Mouse (Mus musculus): ENCODE data around the gene Plxnb1. TPM values are rescaled to one million over a fixed set of nuclear protein-coding genes. Genes with fewer than 3 reads are reported as not detected.

Plxnb1 gene
- polyA plus RNA-seq, 1 experiment from 2014 or later, result 19.9 TPM

- no peak for ATAC-seq (ENCODE audit: low read depth)
- Histone ChIP-seq H3K9me3 (no peaks in the 10 kb centered on the region), H3K27me3 (no peaks in the 10 kb centered on the region), H3K4me3 (no peak overlapping the region), H3K27ac (replicated peaks) (no peak overlapping the region), H3K4me1 (replicated peaks) (peaks cover 12% of the 10 kb centered on the region), H3K4me2 (no peak overlapping the region), H3K9ac (no peak overlapping the region), H3K36me3 (peaks cover 98% of the 10 kb centered on the region)
- WGBS, result 91% methylated on average over 4 of the region's 4 CpGs
Observed at GRCm38 (mm10) chr9:109111101-109111500, 15.9 kb downstream of the Plxnb1 start.

GRCm38 (mm10) chr9:109111591-109111990, 16.4 kb downstream of the Plxnb1 start:
- Histone ChIP-seq H3K36me3 (peaks cover 98% of the 10 kb centered on the region), H3K4me2 (no peak overlapping the region), H3K27me3 (no peaks in the 10 kb centered on the region), H3K9ac (no peak overlapping the region), H3K9me3 (no peaks in the 10 kb centered on the region), H3K4me3 (no peak overlapping the region), H3K4me1 (replicated peaks) (peaks cover 7% of the 10 kb centered on the region), H3K27ac (replicated peaks) (no peak overlapping the region)
- no peak for ATAC-seq (ENCODE audit: low read depth)
- 93% methylated on average over 9 of the region's 9 CpGs for WGBS

- H3K27me3 ChIP-seq, result no peaks in the 10 kb centered on the region
- no peak for ATAC-seq (ENCODE audit: low read depth)
- no peak overlapping the region for H3K9ac ChIP-seq
- no peak overlapping the region for H3K4me3 ChIP-seq
- no peaks in the 10 kb centered on the region for H3K4me1 ChIP-seq (replicated peaks)
- H3K9me3 ChIP-seq, result no peaks in the 10 kb centered on the region
- H3K27ac ChIP-seq (replicated peaks), result no peak overlapping the region
- 92% methylated on average over 8 of the region's 8 CpGs for WGBS
- H3K36me3 ChIP-seq, result peaks cover 100% of the 10 kb centered on the region
- no peak overlapping the region for H3K4me2 ChIP-seq
Observed at GRCm38 (mm10) chr9:109113331-109113730, 18.1 kb downstream of the Plxnb1 start.

- 94% methylated on average over 11 of the region's 11 CpGs for WGBS
- ATAC-seq (ENCODE audit: low read depth), result no peak
Observed at GRCm38 (mm10) chr9:109114276-109114675, 19.1 kb downstream of the Plxnb1 start.

GRCm38 (mm10) chr9:109114871-109115270, 19.7 kb downstream of the Plxnb1 start:
- WGBS, result 88% methylated on average over 7 of the region's 7 CpGs
- no peaks in the 10 kb centered on the region for H3K27me3 ChIP-seq

More at GRCm38 (mm10) chr9:109114276-109114675, 19.1 kb downstream of the Plxnb1 start:
- no peaks in the 10 kb centered on the region for H3K4me1 ChIP-seq (replicated peaks)
- H3K9ac ChIP-seq, result no peak overlapping the region
- peaks cover 100% of the 10 kb centered on the region for H3K36me3 ChIP-seq
- no peak overlapping the region for H3K4me2 ChIP-seq
- no peaks in the 10 kb centered on the region for H3K9me3 ChIP-seq
- no peak overlapping the region for H3K4me3 ChIP-seq
- H3K27me3 ChIP-seq, result no peaks in the 10 kb centered on the region
- no peak overlapping the region for H3K27ac ChIP-seq (replicated peaks)

GRCm38 (mm10) chr9:109116205-109116604, 21.0 kb downstream of the Plxnb1 start:
- WGBS, result 94% methylated on average over 10 of the region's 10 CpGs
- Histone ChIP-seq H3K9ac (no peak overlapping the region), H3K4me3 (no peak overlapping the region), H3K4me1 (replicated peaks) (no peaks in the 10 kb centered on the region), H3K27ac (replicated peaks) (no peak overlapping the region), H3K36me3 (peaks cover 93% of the 10 kb centered on the region), H3K4me2 (no peak overlapping the region), H3K9me3 (no peaks in the 10 kb centered on the region), H3K27me3 (no peaks in the 10 kb centered on the region)
- ATAC-seq (ENCODE audit: low read depth), result no peak

More at GRCm38 (mm10) chr9:109114871-109115270, 19.7 kb downstream of the Plxnb1 start:
- Histone ChIP-seq H3K9me3 (no peaks in the 10 kb centered on the region), H3K4me1 (replicated peaks) (no peaks in the 10 kb centered on the region), H3K36me3 (peaks cover 100% of the 10 kb centered on the region), H3K4me3 (no peak overlapping the region), H3K9ac (no peak overlapping the region), H3K27ac (replicated peaks) (no peak overlapping the region), H3K4me2 (no peak overlapping the region)
- no peak for ATAC-seq (ENCODE audit: low read depth)

- no peak overlapping the region for H3K27ac ChIP-seq (replicated peaks)
- H3K4me1 ChIP-seq (replicated peaks), result no peaks in the 10 kb centered on the region
- peaks cover 74% of the 10 kb centered on the region for H3K36me3 ChIP-seq
- no peak overlapping the region for H3K9ac ChIP-seq
- H3K9me3 ChIP-seq, result no peaks in the 10 kb centered on the region
- WGBS, result 98% methylated on average over 4 of the region's 4 CpGs
- no peak overlapping the region for H3K4me2 ChIP-seq
- H3K27me3 ChIP-seq, result no peaks in the 10 kb centered on the region
- 0 out of 2 replicates have a peak, but pooled peaks have one; percentile 10 for ATAC-seq (ENCODE audit: low read depth)
- H3K4me3 ChIP-seq, result no peak overlapping the region
Observed at GRCm38 (mm10) chr9:109118106-109118505, 22.9 kb downstream of the Plxnb1 start.

GRCm38 (mm10) chr9:109119571-109119970, 24.4 kb downstream of the Plxnb1 start:
- WGBS, result 94% methylated on average over 9 of the region's 9 CpGs
- Histone ChIP-seq H3K36me3 (peaks cover 60% of the 10 kb centered on the region), H3K9ac (no peak overlapping the region), H3K27ac (replicated peaks) (no peak overlapping the region), H3K27me3 (no peaks in the 10 kb centered on the region), H3K4me2 (no peak overlapping the region), H3K4me3 (no peak overlapping the region), H3K4me1 (replicated peaks) (peaks cover 4% of the 10 kb centered on the region; the same call in 1 of the 2 replicates), H3K9me3 (no peaks in the 10 kb centered on the region)
- no peak for ATAC-seq (ENCODE audit: low read depth)

- ATAC-seq (ENCODE audit: low read depth), result no peak
- H3K27ac ChIP-seq (replicated peaks), result no peak overlapping the region
- WGBS, result 89% methylated on average over 6 of the region's 6 CpGs
Observed at GRCm38 (mm10) chr9:109120956-109121355, 25.8 kb downstream of the Plxnb1 start.

GRCm38 (mm10) chr9:109122553-109123085, 27.4 kb downstream of the Plxnb1 start:
- Histone ChIP-seq H3K4me3 (no peak overlapping the region), H3K27me3 (no peaks in the 10 kb centered on the region), H3K4me2 (no peak overlapping the region), H3K36me3 (peaks cover 29% of the 10 kb centered on the region), H3K4me1 (replicated peaks) (peaks cover 4% of the 10 kb centered on the region; the same call in 1 of the 2 replicates), H3K27ac (replicated peaks) (no peak overlapping the region), H3K9ac (no peak overlapping the region), H3K9me3 (no peaks in the 10 kb centered on the region)
- ATAC-seq (ENCODE audit: low read depth), result no peak; the same call in 1 of the 2 replicates
- 50% methylated on average over 2 of the region's 2 CpGs for WGBS

More at GRCm38 (mm10) chr9:109120956-109121355, 25.8 kb downstream of the Plxnb1 start:
- Histone ChIP-seq H3K9ac (no peak overlapping the region), H3K27me3 (no peaks in the 10 kb centered on the region), H3K4me1 (replicated peaks) (peaks cover 4% of the 10 kb centered on the region; the same call in 1 of the 2 replicates), H3K9me3 (no peaks in the 10 kb centered on the region), H3K36me3 (peaks cover 46% of the 10 kb centered on the region), H3K4me3 (no peak overlapping the region), H3K4me2 (no peak overlapping the region)

- H3K4me3 ChIP-seq, result no peak overlapping the region
- WGBS, result 55% methylated on average over 6 of the region's 6 CpGs
- H3K27me3 ChIP-seq, result no peaks in the 10 kb centered on the region
- H3K9me3 ChIP-seq, result no peaks in the 10 kb centered on the region
- peak; percentile 17; the same call in 1 of the 2 replicates for ATAC-seq (ENCODE audit: low read depth)
- H3K4me2 ChIP-seq, result no peak overlapping the region
- H3K9ac ChIP-seq, result peak overlapping the region; percentile 31; the same call in 1 of the 2 replicates
- H3K27ac ChIP-seq (replicated peaks), result no peak overlapping the region
- H3K36me3 ChIP-seq, result peaks cover 23% of the 10 kb centered on the region
- H3K4me1 ChIP-seq (replicated peaks), result peaks cover 4% of the 10 kb centered on the region; the same call in 1 of the 2 replicates
Observed at GRCm38 (mm10) chr9:109123266-109123665, 28.1 kb downstream of the Plxnb1 start.

- ATAC-seq (ENCODE audit: low read depth), result no peak
- Histone ChIP-seq H3K27me3 (no peaks in the 10 kb centered on the region), H3K4me2 (no peak overlapping the region), H3K4me1 (replicated peaks) (peaks cover 4% of the 10 kb centered on the region; the same call in 1 of the 2 replicates), H3K36me3 (peaks cover 14% of the 10 kb centered on the region), H3K9me3 (no peaks in the 10 kb centered on the region), H3K9ac (no peak overlapping the region), H3K4me3 (no peak overlapping the region), H3K27ac (replicated peaks) (no peak overlapping the region)
- WGBS, result 84% methylated on average over 3 of the region's 3 CpGs
Observed at GRCm38 (mm10) chr9:109124164-109124563, 29.0 kb downstream of the Plxnb1 start.

GRCm38 (mm10) chr9:109125043-109125442, 29.9 kb downstream of the Plxnb1 start:
- Histone ChIP-seq H3K4me2 (no peak overlapping the region), H3K4me1 (replicated peaks) (peaks cover 4% of the 10 kb centered on the region; the same call in 1 of the 2 replicates), H3K4me3 (no peak overlapping the region), H3K27ac (replicated peaks) (no peak overlapping the region), H3K27me3 (no peaks in the 10 kb centered on the region), H3K36me3 (peaks cover 5% of the 10 kb centered on the region; the same call in 1 of the 2 replicates), H3K9me3 (no peaks in the 10 kb centered on the region), H3K9ac (no peak overlapping the region)
- ATAC-seq (ENCODE audit: low read depth), result no peak
- 86% methylated on average over 2 of the region's 2 CpGs for WGBS

All from neural tube, embryonic 13.5 days (tissue).